Mouse (Mus musculus) testis, adult 2 months (tissue): ENCODE data around the gene Proca1.

Source experiments
- CTCF ChIP-seq: fragments of 200-500 bp; IDR thresholded peaks from 2 replicates; pipeline ENCODE4 v1.5.1; 2012; ENCODE audit warnings: low read depth, mild to moderate bottlenecking, inconsistent platforms, low read length, moderate library complexity; ENCODE audit not compliant: control insufficient read depth, insufficient read depth, insufficient replicate concordance
- POLR2A ChIP-seq: fragments of 200-500 bp; IDR thresholded peaks from 2 replicates; pipeline ENCODE4 v1.6.1; 2012; ENCODE audit warnings: low read depth, mild to moderate bottlenecking, inconsistent platforms, low read length, moderate library complexity; ENCODE audit not compliant: control insufficient read depth

DNA sequence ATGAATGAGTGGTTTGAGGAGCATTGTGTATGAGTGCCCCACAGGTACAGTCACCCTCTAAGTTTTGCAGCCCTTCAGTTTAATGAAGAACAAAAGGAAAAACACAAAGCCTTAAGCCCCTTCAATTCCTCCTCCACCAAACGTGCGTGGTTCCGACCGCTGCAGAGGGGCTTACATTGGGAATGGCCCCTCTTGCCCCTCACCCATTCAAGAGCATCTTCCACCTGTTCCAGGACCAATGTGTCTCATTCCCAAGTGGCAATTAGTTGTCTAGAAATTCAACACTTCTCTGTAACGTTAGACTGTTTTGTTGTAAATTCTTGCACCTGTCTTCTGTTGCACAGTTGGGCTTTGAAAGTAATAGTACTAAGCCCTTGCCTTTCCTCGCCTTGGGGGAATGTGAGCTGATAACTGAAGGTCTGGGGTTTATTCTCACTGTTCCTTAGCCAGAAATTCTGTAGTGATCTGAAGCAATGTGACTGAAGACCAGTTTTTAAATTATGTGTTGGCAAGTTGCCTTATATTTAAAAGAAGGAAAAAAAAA, 37.0 kb upstream of the Proca1 start:
- no peak for TF ChIP-seq CTCF
- TF ChIP-seq POLR2A = no peak
